Mouse (Mus musculus) R1 (cell line): ENCODE data around the gene Prl8a8.

Experiments used
- DNase-seq: peaks from one replicate; pipeline ENCODE4 v3.0.0-alpha.2; 2018; ENCODE audit warnings: low read depth, low spot score

The Prl8a8 gene

GRCm38 (mm10) chr13:27513117-27513516 is at the start of gene Prl8a8:
Prl8a8 (minus strand) TSS chr13:27513217.
- DNase-seq: no peak

GRCm38 (mm10) chr13:27553336-27553735 is 40.3 kb upstream of the Prl8a8 start:
- DNase-seq: no peak

- no peak for DNase-seq
These were observed 10.1 kb upstream of the Prl8a8 start for GRCm38 (mm10) chr13:27523156-27523555.

- no peak for DNase-seq
These were observed 5.4 kb downstream of the Prl8a8 start for GRCm38 (mm10) chr13:27507645-27508044.
